Mouse (Mus musculus): Measurements from ENCODE around the gene Vdac2.

Gene Vdac2

GRCm38 (mm10) chr14:21824938-21825337 is at the start of gene Vdac2:
TSS of gene Vdac2 (plus strand) at chr14:21825238.
- in situ Hi-C loops (cut with MboI, MseI) = loop anchor here (5.0 kb wide), 1 partner anchor 78 kb away; no protein-coding TSS in a partner anchor

GRCm38 (mm10) chr14:21776201-21776600 is 48.8 kb upstream of the Vdac2 start:
- in situ Hi-C loops (cut with MboI, MseI) = no loop called here

GRCm38 (mm10) chr14:21786500-21786899 is 38.5 kb upstream of the Vdac2 start:
- in situ Hi-C loops (cut with MboI, MseI) = loop anchor here (5.0 kb wide), 1 partner anchor 431 kb away; no protein-coding TSS in a partner anchor

- in situ Hi-C loops (cut with MboI, MseI) = loop anchor here (5.0 kb wide), 1 partner anchor 430 kb away; no protein-coding TSS in a partner anchor
Measured at GRCm38 (mm10) chr14:21787374-21787773, 37.7 kb upstream of the Vdac2 start.

- in situ Hi-C loops (cut with MboI, MseI) = loop anchor here (5.0 kb wide), 1 partner anchor 429 kb away; no protein-coding TSS in a partner anchor
Measured at GRCm38 (mm10) chr14:21788121-21788520, 36.9 kb upstream of the Vdac2 start.

GRCm38 (mm10) chr14:21790585-21791251 is 34.3 kb upstream of the Vdac2 start:
- in situ Hi-C loops (cut with MboI, MseI) = no loop called here

GRCm38 (mm10) chr14:21791722-21792121 is 33.3 kb upstream of the Vdac2 start:
- in situ Hi-C loops (cut with MboI, MseI) = no loop called here

- in situ Hi-C loops (cut with MboI, MseI) = no loop called here
Measured at GRCm38 (mm10) chr14:21792250-21792649, 32.8 kb upstream of the Vdac2 start.

- in situ Hi-C loops (cut with MboI, MseI) = no loop called here
Measured at GRCm38 (mm10) chr14:21800641-21801040, 24.4 kb upstream of the Vdac2 start.

- in situ Hi-C loops (cut with MboI, MseI) = no loop called here
Measured at GRCm38 (mm10) chr14:21801624-21802023, 23.4 kb upstream of the Vdac2 start.

- in situ Hi-C loops (cut with MboI, MseI) = no loop called here
Measured at GRCm38 (mm10) chr14:21802543-21803206, 22.4 kb upstream of the Vdac2 start.

- in situ Hi-C loops (cut with MboI, MseI) = no loop called here
Measured at GRCm38 (mm10) chr14:21806203-21806602, 18.8 kb upstream of the Vdac2 start.

GRCm38 (mm10) chr14:21806631-21807160 is 18.3 kb upstream of the Vdac2 start:
- in situ Hi-C loops (cut with MboI, MseI) = no loop called here

- in situ Hi-C loops (cut with MboI, MseI) = no loop called here
Measured at GRCm38 (mm10) chr14:21808208-21808922, 16.7 kb upstream of the Vdac2 start.

GRCm38 (mm10) chr14:21809418-21809817 is 15.6 kb upstream of the Vdac2 start:
- in situ Hi-C loops (cut with MboI, MseI) = no loop called here

GRCm38 (mm10) chr14:21811301-21811700 is 13.7 kb upstream of the Vdac2 start:
- in situ Hi-C loops (cut with MboI, MseI) = no loop called here

- in situ Hi-C loops (cut with MboI, MseI) = no loop called here
Measured at GRCm38 (mm10) chr14:21811744-21812393, 13.2 kb upstream of the Vdac2 start.

- in situ Hi-C loops (cut with MboI, MseI) = no loop called here
Measured at GRCm38 (mm10) chr14:21812590-21813162, 12.4 kb upstream of the Vdac2 start.

- in situ Hi-C loops (cut with MboI, MseI) = no loop called here
Measured at GRCm38 (mm10) chr14:21813216-21813615, 11.8 kb upstream of the Vdac2 start.

- in situ Hi-C loops (cut with MboI, MseI) = no loop called here
Measured at GRCm38 (mm10) chr14:21813847-21814246, 11.2 kb upstream of the Vdac2 start.

GRCm38 (mm10) chr14:21814606-21815005 is 10.4 kb upstream of the Vdac2 start:
- in situ Hi-C loops (cut with MboI, MseI) = loop anchor here (5.0 kb wide), 1 partner anchor 38 kb away; no protein-coding TSS in a partner anchor
